Mouse (Mus musculus) liver, adult 2 months (tissue): ENCODE measurements around the gene Meox1. TPM values are rescaled to one million over a fixed set of nuclear protein-coding genes. Genes with fewer than 3 reads are reported as not detected.

Experiments used
- DNase-seq: peaks from one replicate; pipeline ENCODE4 v3.0.0-alpha.2; 2011; ENCODE audit warnings: low read depth, low spot score; ENCODE audit errors: extremely low read depth
- H3K27ac ChIP-seq: fragments of 200-500 bp; replicated peaks from 2 replicates; pipeline ENCODE4 v1.5.1; 2012; ENCODE audit warnings: low read depth, mild to moderate bottlenecking, control low read depth, inconsistent platforms, low read length; ENCODE audit not compliant: insufficient read depth
- H3K27me3 ChIP-seq: fragments of 200-500 bp; 2 replicates; pipeline ENCODE4 v1.6.1; 2012; ENCODE audit warnings: mild to moderate bottlenecking, moderate library complexity, low read length, inconsistent platforms; ENCODE audit not compliant: control insufficient read depth, insufficient read depth
- H3K36me3 ChIP-seq: fragments of 200-500 bp; 2 replicates; pipeline ENCODE4 v1.6.1; 2012; ENCODE audit warnings: low read length, inconsistent platforms; ENCODE audit not compliant: control insufficient read depth, insufficient read depth
- H3K4me1 ChIP-seq: fragments of 200-500 bp; 2 replicates; pipeline ENCODE4 v1.6.1; 2011; ENCODE audit warnings: low read length; ENCODE audit not compliant: control insufficient read depth, insufficient read depth
- H3K4me3 ChIP-seq: fragments of 200-500 bp; 2 replicates; pipeline ENCODE4 v1.5.1; 2011; ENCODE audit warnings: low read depth, mild to moderate bottlenecking, control low read depth, low read length, moderate library complexity; ENCODE audit not compliant: insufficient read depth
- H3K79me2 ChIP-seq: fragments of 200-500 bp; 2 replicates; pipeline ENCODE4 v1.6.1; 2012; ENCODE audit warnings: inconsistent platforms, mild to moderate bottlenecking, low read length, moderate library complexity; ENCODE audit not compliant: control insufficient read depth, insufficient read depth
- H3K9ac ChIP-seq: fragments of 200-500 bp; 2 replicates; pipeline ENCODE4 v1.6.1; 2012; ENCODE audit warnings: low read depth, mild to moderate bottlenecking, control low read depth, inconsistent platforms, low read length
- CTCF ChIP-seq: fragments of 200-500 bp; IDR thresholded peaks from 2 replicates; pipeline ENCODE4 v1.5.1; 2011; ENCODE audit warnings: low read depth, low read length, control low read depth
- POLR2A ChIP-seq: fragments of 200-500 bp; IDR thresholded peaks from 2 replicates; pipeline ENCODE4 v1.6.1; 2011; ENCODE audit warnings: low read length, control low read depth; ENCODE audit not compliant: insufficient read depth; ENCODE audit errors: extremely low read depth
- WGBS: fragments of 180-500 bp; shearing (Covaris S2); methylation state at CpG from one replicate; pipeline ENCODE4 v1.1.7; 2018; 5-methylcytosine and 5-hydroxymethylcytosine counted together
- polyA plus RNA-seq: library from polyadenylated mRNA; depleted of rRNA; stranded (reverse); fragments of >200 nt; gene quantifications from 2 replicates; pipeline ENCODE4 v1.2.3, GENCODE M21; 2012; rRNA removed
- total RNA-seq: library from RNA; depleted of rRNA; stranded (reverse); fragments of >200 nt; gene quantifications from 2 replicates; pipeline ENCODE4 v1.2.3, GENCODE M21; 2014; rRNA removed

Meox1 gene
- total and polyA plus RNA-seq, 2 experiments = not detected

DNA sequence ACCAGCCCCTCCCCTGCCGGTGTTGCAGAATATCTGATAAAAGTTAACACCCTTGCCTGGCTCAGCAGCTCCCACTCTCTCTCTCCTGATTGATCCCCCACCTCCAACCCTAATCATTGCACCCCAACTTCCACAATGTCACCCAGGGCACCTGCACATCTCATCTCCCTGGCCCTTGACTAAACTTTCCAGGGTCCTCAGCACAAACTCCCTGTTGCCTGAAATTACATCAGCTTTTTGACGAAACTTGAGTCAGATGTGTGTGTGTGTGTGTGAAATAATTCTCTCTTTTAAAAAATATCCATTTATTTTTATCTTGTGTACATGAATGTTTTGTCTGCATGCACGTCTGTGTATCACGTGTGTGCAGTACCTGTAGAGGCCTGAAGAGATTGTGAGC, 65.5 kb downstream of the Meox1 start:
- Histone ChIP-seq H3K36me3 (no peaks in the 10 kb centered on the region), H3K4me1 (no peaks in the 10 kb centered on the region), H3K27ac (no peak overlapping the region), H3K4me3 (no peak overlapping the region), H3K27me3 (no peaks in the 10 kb centered on the region), H3K9ac (no peak overlapping the region), H3K79me2 (no peaks in the 10 kb centered on the region)
- WGBS = 98% methylated on average over 4 of the region's 4 CpGs
- no peak for DNase-seq
- TF ChIP-seq CTCF (no peak), POLR2A (no peak)

Other genes with a start within 250 kb of the Meox1 start
- 55.4 and 87.9 TPM in 2 replicates for gene Arl4d, start 228.8 kb downstream of the Meox1 start, total RNA-seq
- 21.0 and 22.4 TPM in 2 replicates for gene Arl4d, start 228.8 kb downstream of the Meox1 start, polyA plus RNA-seq
- 7.7 and 10.5 TPM in 2 replicates for gene Dhx8, start 161.5 kb downstream of the Meox1 start, total RNA-seq
- gene Dhx8, start 161.5 kb downstream of the Meox1 start, polyA plus RNA-seq = 4.7 and 5.5 TPM in 2 replicates
- gene Etv4, start 109.0 kb downstream of the Meox1 start, total RNA-seq = 0.18 TPM in 1 of 2 replicates, not detected in the other
- 0.05 and 0.17 TPM in 2 replicates for gene Etv4, start 109.0 kb downstream of the Meox1 start, polyA plus RNA-seq
- gene Sost, start 72.6 kb upstream of the Meox1 start, total RNA-seq = not detected in 2 replicates
- gene Sost, start 72.6 kb upstream of the Meox1 start, polyA plus RNA-seq = 0.04 and 0.10 TPM in 2 replicates
- not detected in 2 replicates for gene Cfap97d1, start 89.9 kb upstream of the Meox1 start, total RNA-seq
- not detected in 2 replicates for gene Cfap97d1, start 89.9 kb upstream of the Meox1 start, polyA plus RNA-seq
- gene Dusp3, start 92.6 kb upstream of the Meox1 start, total RNA-seq = 15.8 and 21.7 TPM in 2 replicates
- gene Dusp3, start 92.6 kb upstream of the Meox1 start, polyA plus RNA-seq = 38.7 and 40.0 TPM in 2 replicates
- gene Mpp3, start 134.1 kb upstream of the Meox1 start, total RNA-seq = 0.07 and 0.28 TPM in 2 replicates
- gene Mpp3, start 134.1 kb upstream of the Meox1 start, polyA plus RNA-seq = 0.06 and 0.19 TPM in 2 replicates
- 8.4 and 11.1 TPM in 2 replicates for gene Cd300lg, start 147.1 kb upstream of the Meox1 start, total RNA-seq
- gene Cd300lg, start 147.1 kb upstream of the Meox1 start, polyA plus RNA-seq = 12.2 and 13.3 TPM in 2 replicates
- under 0.01 and 0.20 TPM in 2 replicates for gene Mpp2, start 194.1 kb upstream of the Meox1 start, total RNA-seq
- 0.20 and 0.22 TPM in 2 replicates for gene Mpp2, start 194.1 kb upstream of the Meox1 start, polyA plus RNA-seq
- gene Ppy, start 206.9 kb upstream of the Meox1 start, total RNA-seq = not detected in 2 replicates
- gene Ppy, start 206.9 kb upstream of the Meox1 start, polyA plus RNA-seq = not detected in 2 replicates
- not detected in 2 replicates for gene Pyy, start 213.5 kb upstream of the Meox1 start, total RNA-seq
- 0.35 TPM in 1 of 2 replicates, not detected in the other for gene Pyy, start 213.5 kb upstream of the Meox1 start, polyA plus RNA-seq